Mouse (Mus musculus) spleen, adult 18-20 months (tissue): ENCODE data around the gene Vmn2r16.

ENCODE experiments used
- DNase-seq, 2 experiments: peaks; one replicate each; pipeline ENCODE4 v3.0.0; 2022; ENCODE audit warnings: mixed read lengths in 2 of 2

Gene Vmn2r16

GRCm38 (mm10) chr5:109329862-109330261, at the start of gene Vmn2r16:
TSS of gene Vmn2r16 (plus strand) at chr5:109330162.
- no peak for DNase-seq

GRCm38 (mm10) chr5:109294655-109295054, 35.3 kb upstream of the Vmn2r16 start:
- no peak for DNase-seq

GRCm38 (mm10) chr5:109297544-109297943, 32.4 kb upstream of the Vmn2r16 start, which contains the start of gene Vmn2r15:
TSS of gene Vmn2r15 (minus strand) at chr5:109297644.
- no peak for DNase-seq

GRCm38 (mm10) chr5:109419388-109419787, 89.4 kb downstream of the Vmn2r16 start, which contains the start of gene Vmn2r17:
TSS of gene Vmn2r17 (plus strand) at chr5:109419688.
- DNase-seq = no peak
